Mouse (Mus musculus) heart, adult 8-10 months (tissue): Measurements from ENCODE around the gene Galnt7. TPM values are rescaled to one million over a fixed set of nuclear protein-coding genes. Genes with fewer than 3 reads are reported as not detected.

Experiments
- DNase-seq: peaks from one replicate; pipeline ENCODE4 v3.0.0; 2022; ENCODE audit warnings: low spot score
- total RNA-seq, 4 experiments: library from RNA; stranded (reverse); gene quantifications; 2 replicates each; pipeline ENCODE4 v1.2.4; 2022

The Galnt7 gene
- 1 to 10 TPM; 3.9 to 5.2 (median 4.9) TPM for total RNA-seq

DNA sequence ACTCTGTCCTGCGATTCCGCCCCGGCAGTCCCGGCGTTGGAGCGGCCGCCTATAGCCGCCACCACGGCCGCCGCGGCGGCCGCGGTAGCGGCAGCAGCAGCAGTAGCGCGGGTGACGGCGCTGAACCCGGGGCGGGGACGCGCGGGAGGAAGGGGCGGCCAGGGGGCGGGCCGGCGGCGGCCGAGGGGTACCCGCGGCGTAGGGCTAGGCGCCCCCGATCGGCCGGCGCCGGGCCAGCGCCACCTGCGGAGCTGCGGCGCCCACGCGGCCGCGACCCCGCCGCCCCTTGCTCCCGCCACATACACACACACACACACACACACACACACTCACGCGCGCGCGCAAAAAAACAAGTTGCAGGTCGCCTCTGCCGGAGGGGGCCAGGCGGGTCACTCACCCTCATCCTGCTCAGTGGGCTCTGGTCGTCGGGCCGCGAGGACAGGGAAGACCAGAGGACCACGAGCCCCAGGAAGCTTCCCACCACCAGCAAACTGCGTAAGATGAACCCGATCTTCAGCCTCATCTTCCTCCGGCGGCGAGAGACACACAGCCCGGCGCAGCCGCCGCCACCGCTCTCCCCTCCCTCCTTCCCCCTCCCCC lies at the start of gene Galnt7:
Gene Galnt7 (minus strand): TSS at position 577 of the 600 bp plus-strand sequence.
- peak; percentile 41 for DNase-seq

- DNase-seq = no peak
Measured at GRCm38 (mm10) chr8:57688633-57689032, 35.8 kb upstream of the Galnt7 start.

DNA sequence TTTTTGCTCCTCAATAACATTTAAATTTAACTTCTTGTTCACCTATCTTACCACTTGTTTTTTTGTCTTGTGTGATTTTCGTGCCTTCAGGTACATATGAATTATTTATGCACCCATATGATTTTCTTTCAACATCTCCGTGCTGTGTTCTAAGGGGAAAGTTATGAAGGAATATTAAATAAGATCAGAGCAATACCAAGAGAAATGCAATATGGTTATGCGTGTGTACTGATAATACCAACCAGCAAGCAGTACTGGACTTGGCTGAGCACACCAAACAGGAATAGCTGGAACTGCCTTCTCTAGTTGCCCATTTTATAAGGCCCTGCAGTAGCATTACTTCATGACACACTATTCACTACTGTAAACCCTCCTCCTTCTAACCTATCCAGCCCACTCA lies 33.0 kb upstream of the Galnt7 start:
- no peak for DNase-seq

- DNase-seq = no peak
Measured at GRCm38 (mm10) chr8:57680044-57680443, 27.2 kb upstream of the Galnt7 start.

DNA sequence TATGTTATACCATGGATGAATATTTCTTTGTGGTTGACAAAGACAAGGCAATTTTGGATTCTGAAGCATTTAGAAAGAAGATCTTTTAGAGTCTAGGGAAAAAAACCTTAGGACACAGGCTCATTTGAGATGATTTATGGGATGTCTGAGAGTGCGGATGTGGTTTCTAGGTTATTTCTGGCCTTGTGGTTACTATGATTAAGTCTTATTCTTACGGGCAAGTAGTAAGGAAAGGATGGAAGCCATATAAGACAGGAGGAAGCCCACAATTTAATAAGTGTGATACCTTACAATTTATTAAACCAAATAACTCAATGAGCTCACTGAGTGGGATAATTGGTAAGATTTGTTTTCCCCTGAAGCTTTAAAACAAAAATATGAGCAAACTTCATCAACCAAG lies 11.3 kb upstream of the Galnt7 start:
- DNase-seq = no peak

GRCm38 (mm10) chr8:57660019-57660418 lies 7.2 kb upstream of the Galnt7 start:
- no peak for DNase-seq

DNA sequence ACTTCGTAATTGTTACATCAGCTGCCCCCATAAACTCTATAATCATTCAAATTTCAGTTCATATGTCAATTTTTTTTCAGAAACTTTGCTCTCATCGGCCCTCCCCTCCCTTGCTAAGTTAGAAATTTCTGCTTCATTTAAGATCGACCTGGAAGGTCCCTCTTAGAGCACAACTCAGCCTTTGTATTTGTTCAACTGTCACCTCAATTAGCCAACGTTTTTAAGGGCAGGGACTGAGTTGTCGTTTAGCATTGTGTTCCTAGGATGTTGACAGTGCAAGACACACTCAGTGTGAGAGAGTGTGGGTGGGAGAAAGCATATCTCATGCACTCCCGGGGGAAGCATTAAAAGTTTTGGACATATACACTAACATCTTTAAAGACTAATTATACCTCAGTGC lies 3.6 kb upstream of the Galnt7 start:
- DNase-seq = no peak

DNA sequence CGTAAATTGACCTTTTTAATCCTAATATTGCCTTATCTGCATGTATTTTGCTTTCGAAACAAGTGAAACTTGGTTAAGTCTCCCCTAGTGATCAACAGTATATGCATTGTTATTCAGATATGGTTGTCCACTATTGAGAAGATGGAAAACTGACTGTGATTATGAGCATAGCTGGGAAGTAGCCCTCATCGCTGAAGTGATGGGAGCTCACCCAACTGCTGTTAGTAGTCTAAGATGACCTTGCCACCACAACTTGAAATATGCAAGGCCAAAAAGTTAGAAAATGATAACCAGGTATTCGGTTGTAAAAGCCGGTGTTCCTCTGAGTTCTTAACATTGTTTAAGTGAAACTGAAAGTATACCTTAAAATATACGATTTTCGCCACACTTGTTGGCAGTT lies 1.3 kb upstream of the Galnt7 start:
- DNase-seq = no peak

DNA sequence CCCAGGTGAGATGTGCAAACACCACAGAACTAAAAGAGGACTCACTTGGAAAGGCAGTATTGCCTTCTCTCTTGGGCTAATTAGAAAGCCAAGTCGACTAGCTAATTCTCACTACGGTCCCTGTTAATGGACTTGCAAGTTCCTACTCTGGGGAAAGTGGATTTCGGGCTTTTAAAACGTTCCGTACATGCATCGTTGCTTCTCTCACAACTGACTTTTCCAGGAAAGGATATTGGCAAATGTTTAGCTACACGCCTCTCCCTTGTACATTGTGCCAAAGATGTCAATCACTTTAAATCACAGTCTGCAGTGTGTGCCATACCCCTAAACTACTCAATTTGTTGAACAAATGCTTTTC lies 915 bp upstream of the Galnt7 start:
- no peak for DNase-seq

DNA sequence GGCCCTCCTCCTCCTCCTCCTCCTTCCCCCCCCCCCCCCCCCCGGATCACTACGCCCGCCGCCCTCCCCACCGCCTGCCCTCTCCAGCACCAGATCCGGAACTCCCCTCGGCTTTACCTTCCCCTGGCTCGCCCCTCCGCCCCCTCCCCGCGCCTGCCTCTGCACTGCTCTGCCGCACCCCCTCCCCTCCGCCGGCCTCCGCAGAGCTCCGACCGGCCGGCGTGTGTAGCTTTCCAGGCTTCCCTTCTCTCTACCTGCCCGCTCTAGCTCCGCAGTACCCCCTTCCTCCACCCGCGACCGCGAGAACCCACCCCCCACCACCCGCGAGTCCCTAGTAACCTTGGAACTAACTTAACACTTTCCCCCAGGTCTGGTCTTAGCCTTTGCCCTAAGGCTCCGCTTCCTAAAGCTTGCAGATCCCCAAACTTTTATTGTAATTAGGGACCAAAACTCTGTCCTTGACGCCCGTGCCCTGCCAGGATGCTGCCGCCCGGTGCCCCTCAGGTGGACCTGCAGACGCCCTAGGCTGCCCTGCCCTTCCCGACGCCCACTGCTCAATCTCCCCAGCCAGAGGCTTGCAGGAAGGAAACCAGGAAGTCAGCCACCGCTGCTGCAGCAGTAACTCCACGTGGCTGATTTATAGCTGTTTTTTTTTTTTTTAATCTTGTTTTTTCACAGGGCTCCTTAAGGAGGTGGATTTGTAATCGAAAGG lies 380 bp upstream of the Galnt7 start:
- peak; percentile 44 for DNase-seq

DNA sequence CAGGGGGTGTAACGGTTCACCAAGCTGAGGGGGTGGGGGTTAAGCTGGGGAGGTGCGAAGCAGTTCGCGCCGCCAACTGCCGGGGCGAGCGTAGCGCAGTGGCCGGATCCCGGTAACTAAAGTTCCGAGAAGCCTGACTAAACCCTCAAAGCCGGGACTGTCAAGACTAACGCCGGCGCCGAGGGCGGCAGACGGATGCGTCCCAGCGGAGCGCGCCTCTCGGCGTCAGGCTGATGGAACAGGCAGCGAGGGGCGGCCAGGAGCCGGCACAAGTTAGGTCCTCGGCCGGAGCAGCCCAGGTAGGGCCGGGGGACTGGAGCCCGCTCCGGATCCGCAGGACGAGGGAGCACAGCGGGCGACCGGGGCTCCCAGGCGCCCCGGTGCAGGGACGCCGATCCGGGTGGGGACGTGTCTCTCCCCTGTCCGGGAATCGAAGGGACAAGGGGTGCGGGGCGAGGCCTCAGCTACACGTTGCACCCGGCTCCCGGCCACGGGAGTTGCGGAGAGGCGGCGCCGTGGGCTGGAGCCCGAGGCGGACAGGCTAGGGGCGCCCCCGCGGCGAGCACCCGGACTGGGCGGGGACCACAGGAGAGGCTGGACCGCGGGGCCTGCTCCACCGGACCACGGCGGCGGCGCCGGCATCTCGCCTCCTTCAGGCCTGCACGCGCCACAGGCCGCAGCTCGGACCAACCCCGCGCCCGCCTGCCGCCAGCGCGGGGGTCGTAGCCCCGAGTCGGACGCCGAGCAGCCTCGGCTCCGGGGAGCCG lies 960 bp downstream of the Galnt7 start:
- DNase-seq = peak; percentile 55

DNA sequence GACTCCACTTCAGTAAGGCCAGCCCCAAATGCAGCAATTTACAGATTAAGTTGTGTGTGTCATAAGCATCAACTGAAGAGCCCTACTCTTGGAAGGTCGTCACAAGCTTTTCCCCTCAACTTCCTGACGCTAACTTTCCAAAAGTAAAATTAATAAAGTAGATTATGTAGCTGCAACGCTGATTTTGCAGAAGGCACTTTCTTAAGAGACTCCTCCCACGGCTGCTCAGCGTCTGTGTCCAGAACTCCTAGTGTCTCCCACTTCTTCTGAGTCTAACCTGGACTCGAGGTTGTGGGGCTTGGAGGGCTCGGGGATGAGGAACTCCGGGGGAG lies 1.5 kb downstream of the Galnt7 start:
- no peak for DNase-seq

DNA sequence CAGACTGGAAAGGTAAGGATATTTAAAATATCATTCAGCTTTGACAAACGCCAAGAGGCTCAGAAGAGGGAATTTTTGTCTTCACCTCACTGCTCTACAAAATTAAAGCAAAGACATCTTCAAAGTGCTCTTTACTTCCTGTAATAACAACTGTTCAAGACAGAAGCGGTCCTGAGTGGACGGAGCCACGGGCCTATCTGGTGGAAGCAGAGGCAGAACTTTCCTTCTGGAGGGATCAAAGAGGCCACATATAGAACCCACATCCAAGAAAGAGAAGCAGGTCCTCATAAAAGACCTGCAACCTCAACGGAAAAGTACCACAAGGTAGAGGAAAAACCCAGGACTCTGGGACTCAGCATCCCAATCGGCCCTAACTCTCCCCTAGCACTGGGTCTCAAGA lies 2.6 kb downstream of the Galnt7 start:
- DNase-seq = no peak

GRCm38 (mm10) chr8:57647566-57647965 lies 5.3 kb downstream of the Galnt7 start:
- no peak for DNase-seq

DNA sequence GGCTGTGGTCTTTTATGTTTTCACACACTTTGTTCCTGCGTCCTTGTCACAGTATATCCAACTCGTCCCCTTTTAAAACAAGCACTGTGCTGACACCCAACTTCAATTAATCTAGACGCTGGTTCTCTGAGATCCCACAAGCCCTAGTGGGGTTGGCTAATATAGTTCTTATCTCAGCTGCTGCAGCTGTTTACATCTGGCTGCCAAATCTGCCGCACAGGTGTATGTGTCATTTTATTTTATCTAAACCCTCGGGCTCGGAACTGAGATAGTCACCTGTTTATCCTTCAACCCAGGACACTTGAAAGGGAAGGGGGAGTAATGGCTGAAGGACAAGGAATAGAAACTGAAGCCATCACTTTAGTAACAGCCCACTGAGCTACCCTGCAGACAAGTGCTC lies 8.6 kb downstream of the Galnt7 start:
- no peak for DNase-seq

DNA sequence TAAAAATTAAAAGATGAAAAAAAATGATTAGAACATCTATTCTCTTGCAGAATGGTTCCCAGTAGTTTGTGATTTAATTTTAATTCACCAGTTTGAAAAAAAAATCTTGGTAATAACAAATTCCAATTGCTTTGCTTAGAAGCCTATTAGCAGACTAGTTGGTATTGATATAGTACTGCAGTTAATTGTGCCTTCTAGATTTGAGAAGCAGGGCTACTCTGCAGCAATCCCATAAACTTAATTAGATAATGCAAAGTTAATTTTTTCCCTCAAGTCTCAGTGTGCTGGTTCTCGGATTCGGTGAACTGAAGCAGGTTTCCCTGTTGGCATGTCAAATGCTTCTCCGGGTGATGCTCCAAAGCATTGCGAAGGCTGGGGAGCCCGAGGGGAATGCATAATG lies 10.1 kb downstream of the Galnt7 start:
- DNase-seq = no peak

GRCm38 (mm10) chr8:57638925-57639324 lies 13.9 kb downstream of the Galnt7 start:
- DNase-seq = no peak

- DNase-seq = no peak
Measured at GRCm38 (mm10) chr8:57637599-57638280, 15.1 kb downstream of the Galnt7 start.

DNA sequence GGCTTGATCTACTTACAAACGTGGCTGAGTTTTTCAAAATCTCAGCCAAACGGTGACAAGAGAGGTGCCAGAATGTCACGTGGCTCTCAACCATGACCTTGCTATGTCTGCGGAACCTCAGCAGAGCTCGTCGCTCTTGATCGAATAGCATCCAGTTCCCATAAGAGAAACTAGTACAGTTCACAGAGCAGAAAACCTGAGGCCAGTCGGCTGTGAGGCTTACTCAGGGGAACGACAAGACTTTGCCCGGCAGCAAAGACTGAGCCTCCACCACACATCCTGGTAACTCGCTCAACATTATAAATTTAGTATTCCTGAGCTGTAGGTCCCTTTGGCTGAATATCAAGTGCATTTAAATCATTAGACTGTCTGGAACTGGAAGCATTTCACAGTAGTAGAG lies 16.1 kb downstream of the Galnt7 start:
- no peak for DNase-seq

- no peak for DNase-seq
Measured at GRCm38 (mm10) chr8:57636281-57636680, 16.6 kb downstream of the Galnt7 start.

DNA sequence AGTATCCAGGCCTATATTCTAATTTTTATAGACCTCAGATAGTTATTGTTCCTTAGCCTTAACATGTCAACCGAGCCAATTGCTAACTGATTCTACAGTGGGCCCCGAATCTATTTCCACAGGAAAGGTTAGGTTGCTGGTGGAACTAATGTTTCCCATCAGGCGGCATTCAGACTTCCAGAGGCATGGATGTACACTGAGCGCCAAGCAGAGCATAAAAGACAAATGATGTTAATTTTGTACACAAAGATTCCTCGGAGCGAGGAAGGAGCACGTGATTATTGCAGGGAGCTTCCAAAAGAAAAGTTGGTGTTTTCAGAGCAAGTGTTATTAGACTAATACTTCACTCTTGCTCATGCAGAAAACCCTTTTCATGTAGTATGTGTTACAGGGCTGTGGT lies 21.1 kb downstream of the Galnt7 start:
- DNase-seq = no peak

DNA sequence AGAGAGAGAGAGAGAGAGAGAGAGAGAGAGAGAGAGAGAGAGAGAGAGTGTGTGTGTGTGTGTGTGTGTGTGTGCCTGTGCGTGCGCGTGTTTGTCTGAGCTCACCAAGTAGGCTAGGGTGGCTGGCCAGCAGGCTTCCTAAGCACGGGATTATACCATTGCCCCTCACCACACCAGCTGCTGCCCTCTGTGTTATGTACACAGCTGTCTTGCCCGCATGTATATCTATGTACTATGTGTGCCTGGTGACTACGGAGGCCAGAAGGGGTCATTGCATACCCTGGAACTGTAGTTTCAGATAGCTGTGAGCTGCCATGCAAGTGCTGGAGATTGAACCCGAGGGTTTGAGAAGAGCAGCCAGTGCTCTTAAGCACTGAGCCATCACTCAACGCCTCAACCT lies 22.7 kb downstream of the Galnt7 start:
- DNase-seq = no peak
